Mouse (Mus musculus) myocyte (in vitro differentiated cells): ENCODE data around the gene Birc6.
A peak's percentile ranks its signal among the peaks of the same experiment; 100 is the strongest.

Source experiments
- CEBPB ChIP-seq: IDR thresholded peaks from 2 replicates; pipeline ENCODE4 v1.6.1; 2011; ENCODE audit warnings: mild to moderate bottlenecking, moderate library complexity; ENCODE audit not compliant: poor library complexity, insufficient read depth, severe bottlenecking
- POLR2A ChIP-seq: IDR thresholded peaks from one replicate; pipeline ENCODE4 v1.6.1; 2011; ENCODE audit warnings: low read depth, mild to moderate bottlenecking, control low read depth, moderate library complexity; ENCODE audit not compliant: insufficient read length
- POLR2AphosphoS2 ChIP-seq: IDR thresholded peaks from one replicate; pipeline ENCODE4 v1.6.1; 2011; ENCODE audit warnings: low read depth, control low read depth; ENCODE audit not compliant: insufficient read length
- USF1 ChIP-seq: IDR thresholded peaks from one replicate; pipeline ENCODE4 v1.6.1; 2011; ENCODE audit warnings: low read depth, mild to moderate bottlenecking, control low read depth, moderate library complexity

DNA sequence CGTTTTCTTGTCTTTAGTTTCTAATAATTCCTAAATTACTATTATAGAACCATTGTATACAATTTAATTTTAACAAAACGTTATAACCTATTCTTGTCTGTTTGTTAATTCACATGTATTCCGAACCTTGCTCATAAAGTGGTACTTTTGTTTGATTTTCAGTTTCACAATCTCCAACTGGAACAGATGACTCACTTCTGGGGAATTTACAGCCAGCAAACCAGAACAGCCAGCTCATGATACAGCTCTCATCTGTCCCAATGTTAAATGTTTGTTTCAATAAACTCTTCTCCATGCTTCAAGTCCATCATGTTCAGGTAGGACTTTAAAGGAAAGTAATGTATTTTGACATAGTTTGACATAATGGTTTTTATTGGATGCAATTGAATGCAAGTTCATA lies 102.7 kb downstream of the Birc6 start:
- TF ChIP-seq POLR2A (no peak), POLR2AphosphoS2 (no peak), USF1 (no peak), CEBPB (peak; percentile 77)
